Mouse (Mus musculus) adrenal gland, adult 2 months (tissue): ENCODE measurements around the gene Tcf3. TPM values are rescaled to one million over a fixed set of nuclear protein-coding genes. Genes with fewer than 3 reads are reported as not detected.

ENCODE experiments used
- DNase-seq: peaks from one replicate; pipeline ENCODE4 v3.0.0; 2021
- long read RNA-seq: library from polyadenylated mRNA; stranded (forward); transcript quantifications from one replicate; pipeline ENCODE4 v2.0.0, GENCODE M21; 2021
- polyA plus RNA-seq: library from polyadenylated mRNA; depleted of rRNA; stranded (reverse); fragments of >200 nt; gene quantifications from 2 replicates; pipeline ENCODE4 v1.2.3, GENCODE M21; 2012; rRNA removed
- total RNA-seq, 2 experiments: library from RNA; stranded (reverse); gene quantifications; 2 replicates each; pipeline ENCODE4 v1.2.3; 2021

The Tcf3 gene
- total RNA-seq (10 to 100 TPM; 46.6 to 55.4 TPM), polyA plus RNA-seq (148 and 152 TPM in 2 replicates)
- long read RNA-seq, transcript Tcf3-207 (19 exons, 2,920 nt): minor isoform, 7 of 96 reads
- long read RNA-seq, transcript Tcf3-208 (19 exons, 2,946 nt): minor isoform, 9 of 96 reads
- long read RNA-seq, transcript Tcf3-202 (19 exons, 2,829 nt): major isoform, 20 of 96 reads
- long read RNA-seq, transcript Tcf3-209 (19 exons, 2,950 nt): minor isoform, 14 of 96 reads
- long read RNA-seq, partial matches to known transcripts: 9 of 96 reads
- long read RNA-seq, other reads (novel, unspliced or antisense): 21 of 96 reads

DNA sequence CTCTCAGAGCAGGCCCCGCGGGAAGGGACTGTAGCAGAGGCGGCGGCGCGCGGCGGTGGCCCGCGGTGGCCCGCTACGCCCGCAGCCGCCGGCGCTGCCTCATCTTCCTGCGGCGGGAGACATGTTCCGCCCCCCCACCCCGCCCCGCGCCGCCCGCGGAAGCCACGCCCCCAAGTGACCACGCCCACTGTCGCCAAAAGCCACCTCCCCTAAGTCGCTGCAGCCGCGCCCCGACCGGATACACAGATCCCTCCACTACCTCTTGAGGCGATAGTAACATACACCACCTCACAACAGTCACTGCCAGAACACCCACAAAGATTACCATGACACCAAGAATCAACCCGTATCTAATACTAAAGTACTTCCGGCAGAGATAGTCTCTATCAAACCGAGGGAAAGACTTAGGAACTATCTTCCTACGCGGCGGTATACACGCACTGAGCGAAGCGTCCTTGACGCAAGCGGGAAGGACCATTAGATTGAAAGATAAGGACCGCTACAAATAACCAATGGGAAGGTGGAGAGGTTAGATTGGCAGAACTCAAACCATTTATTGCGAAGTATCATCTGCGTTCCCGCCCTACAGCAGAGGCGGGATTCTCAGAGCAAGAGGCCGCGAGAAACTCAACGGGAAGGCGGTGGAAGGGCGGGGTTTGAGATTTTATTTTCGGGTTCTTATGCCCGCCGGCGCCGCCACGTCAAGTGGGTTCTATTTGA is at the start of gene Tcf3:
TSS of gene Tcf3 (minus strand) at position 135 of the 720 bp plus-strand sequence.
- peak; percentile 97 for DNase-seq

DNA sequence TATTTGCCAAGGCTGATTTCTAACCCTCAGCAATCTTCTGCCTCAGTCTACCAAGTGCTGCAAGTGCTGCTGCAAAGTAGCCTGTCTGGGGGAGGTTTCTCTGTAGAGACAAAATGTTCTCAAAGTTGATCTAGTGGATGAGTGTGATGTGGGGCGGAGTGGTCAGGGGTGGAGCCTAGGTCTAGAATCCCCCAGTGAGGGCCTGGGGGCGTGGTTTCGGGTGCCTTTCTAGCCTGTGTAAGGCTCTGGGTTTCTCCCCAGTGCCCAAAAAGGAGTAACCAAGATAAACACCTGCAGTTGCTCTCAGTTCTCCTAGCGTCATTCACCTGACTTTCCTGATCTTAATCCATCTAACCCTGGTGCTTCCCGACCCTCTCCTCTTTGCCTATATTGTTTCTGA is 47.6 kb upstream of the Tcf3 start:
- no peak for DNase-seq

- no peak for DNase-seq
These were observed 45.1 kb upstream of the Tcf3 start for GRCm38 (mm10) chr10:80478531-80478930.

DNA sequence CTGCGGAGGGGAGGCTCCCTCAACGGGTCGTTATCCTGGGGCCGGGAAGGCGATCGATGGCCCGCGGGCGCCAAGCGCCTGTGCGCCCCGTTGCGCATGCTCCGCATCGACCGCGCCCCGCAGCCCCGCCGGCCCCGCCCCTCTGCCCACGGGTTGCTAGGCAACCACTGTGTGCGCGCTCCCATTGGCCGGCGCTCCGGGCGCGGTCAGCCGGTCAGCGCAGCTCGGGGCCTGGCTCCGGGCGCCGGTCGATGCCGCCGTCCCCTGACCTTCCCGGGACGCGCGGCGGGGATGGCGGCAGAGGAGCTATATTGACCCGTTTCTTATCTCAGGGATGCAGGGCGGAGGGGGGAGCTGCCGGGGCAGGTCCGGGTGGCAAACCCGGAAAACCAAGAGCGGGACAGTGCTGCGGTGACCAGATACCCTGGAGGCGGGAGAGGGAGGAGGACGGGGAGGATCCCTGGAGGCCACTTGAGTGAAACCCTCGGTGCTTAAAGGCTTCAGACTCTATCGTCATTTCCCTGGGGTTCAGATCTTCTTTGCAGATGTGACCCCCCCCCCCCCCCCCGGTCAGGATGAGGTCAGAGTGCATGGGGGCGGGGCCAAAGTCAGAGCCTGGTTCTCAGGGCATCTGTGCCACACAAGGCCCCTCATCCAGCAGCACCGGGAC is 42.0 kb upstream of the Tcf3 start:
- DNase-seq: peak; percentile 92

GRCm38 (mm10) chr10:80465066-80465465 is 31.6 kb upstream of the Tcf3 start:
- no peak for DNase-seq

GRCm38 (mm10) chr10:80464381-80465035 is 31.1 kb upstream of the Tcf3 start:
- no peak for DNase-seq

DNA sequence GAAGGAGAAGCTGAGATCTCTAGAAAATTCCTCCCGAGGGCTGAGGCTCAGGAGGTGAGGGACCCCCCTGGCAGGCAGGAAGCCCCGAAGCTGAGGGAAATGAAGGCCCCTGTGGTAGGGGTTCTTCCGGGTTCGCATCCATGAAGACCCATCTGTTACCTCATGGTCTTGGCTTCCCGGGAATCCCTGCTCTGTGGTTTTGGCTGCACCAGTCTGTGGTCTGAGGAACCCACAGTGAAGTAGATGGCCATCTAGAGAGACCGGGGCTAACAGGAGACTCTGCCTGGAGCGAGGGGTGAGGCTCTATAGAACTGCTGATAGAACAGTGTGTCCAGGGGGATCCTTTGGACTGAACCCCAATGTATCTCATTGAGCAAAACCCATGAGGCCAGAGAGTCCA is 27.9 kb upstream of the Tcf3 start:
- no peak for DNase-seq

GRCm38 (mm10) chr10:80460324-80460723 is 26.9 kb upstream of the Tcf3 start:
- DNase-seq: no peak

GRCm38 (mm10) chr10:80459671-80460070 is 26.2 kb upstream of the Tcf3 start:
- DNase-seq: no peak

DNA sequence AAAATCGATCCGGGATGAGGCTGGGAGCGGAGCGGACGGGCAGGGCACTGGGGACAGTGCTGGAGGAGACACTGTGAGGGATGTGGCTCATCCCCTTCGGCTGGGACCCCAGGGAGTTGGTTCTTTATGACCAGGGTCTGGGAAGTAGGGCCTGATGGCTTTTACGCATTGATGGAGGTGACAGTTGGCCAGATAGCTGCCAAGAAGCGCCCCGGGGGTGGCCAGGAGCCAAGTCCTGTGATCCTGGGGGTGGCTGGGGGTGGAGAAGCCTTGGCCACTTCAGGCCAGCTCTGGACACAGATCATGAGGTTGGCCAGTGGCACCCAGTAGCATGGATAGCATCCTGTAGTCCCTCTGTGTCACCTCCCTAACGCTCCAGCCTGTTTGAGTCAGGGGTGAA is 25.8 kb upstream of the Tcf3 start:
- DNase-seq: no peak

DNA sequence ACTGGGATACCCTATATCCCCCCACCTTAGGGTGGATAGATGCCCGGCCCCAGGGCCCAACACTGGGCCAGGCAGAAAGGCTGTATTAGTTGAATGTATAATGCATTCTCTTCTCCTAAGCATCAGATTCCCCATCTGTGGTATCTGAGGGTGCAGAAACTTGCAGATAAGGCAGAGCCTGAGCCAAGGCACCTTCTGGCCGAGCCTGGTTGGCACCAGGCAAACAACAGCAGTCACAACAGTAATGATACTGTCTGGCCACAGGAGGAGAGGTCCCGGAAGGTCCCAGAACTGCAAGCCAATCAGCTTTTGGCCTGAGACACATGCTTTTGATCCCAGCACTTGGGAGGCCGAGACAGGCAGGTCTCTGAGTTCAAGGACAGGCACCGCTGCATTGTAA is 22.2 kb upstream of the Tcf3 start:
- no peak for DNase-seq

DNA sequence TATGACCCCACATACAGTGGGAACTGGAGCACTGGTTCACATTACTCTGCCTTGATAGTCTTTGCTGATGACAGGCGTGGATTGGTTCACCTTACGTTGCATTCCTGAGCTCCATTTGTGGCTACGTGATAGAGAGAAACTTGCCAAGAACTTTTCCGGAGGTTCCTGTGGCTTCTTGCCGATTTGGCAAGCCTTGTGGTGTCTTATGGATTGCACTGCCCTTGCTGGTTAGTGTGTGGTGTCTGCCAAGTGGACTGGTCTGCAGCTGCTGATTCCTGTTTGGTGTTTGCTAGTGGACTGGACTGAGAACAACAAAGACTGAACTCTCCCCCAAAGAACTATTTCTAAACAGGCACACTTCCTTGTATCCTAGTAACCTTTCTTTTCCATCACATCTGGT is 21.3 kb upstream of the Tcf3 start:
- no peak for DNase-seq

- no peak for DNase-seq
These were observed 20.2 kb upstream of the Tcf3 start for GRCm38 (mm10) chr10:80453601-80454000.

DNA sequence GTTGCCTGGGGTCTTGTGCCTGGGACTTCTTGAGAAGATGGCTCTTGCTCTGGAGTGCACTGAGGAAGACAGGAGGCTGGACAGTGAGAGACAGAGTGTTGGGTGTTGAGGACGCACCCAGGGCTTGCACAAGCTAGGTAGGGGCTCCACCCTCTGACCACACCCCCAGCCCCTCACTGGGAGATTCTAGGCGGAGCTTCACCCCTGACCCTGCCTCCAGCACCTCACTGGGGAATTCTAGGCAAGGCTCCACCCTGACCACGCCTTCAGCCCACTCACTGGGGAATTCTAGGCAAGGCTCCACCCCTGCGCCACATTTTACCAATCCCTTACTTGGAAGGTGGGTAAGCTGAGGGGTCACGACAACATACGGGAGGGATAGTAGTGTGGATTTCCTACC is 17.2 kb upstream of the Tcf3 start:
- no peak for DNase-seq

DNA sequence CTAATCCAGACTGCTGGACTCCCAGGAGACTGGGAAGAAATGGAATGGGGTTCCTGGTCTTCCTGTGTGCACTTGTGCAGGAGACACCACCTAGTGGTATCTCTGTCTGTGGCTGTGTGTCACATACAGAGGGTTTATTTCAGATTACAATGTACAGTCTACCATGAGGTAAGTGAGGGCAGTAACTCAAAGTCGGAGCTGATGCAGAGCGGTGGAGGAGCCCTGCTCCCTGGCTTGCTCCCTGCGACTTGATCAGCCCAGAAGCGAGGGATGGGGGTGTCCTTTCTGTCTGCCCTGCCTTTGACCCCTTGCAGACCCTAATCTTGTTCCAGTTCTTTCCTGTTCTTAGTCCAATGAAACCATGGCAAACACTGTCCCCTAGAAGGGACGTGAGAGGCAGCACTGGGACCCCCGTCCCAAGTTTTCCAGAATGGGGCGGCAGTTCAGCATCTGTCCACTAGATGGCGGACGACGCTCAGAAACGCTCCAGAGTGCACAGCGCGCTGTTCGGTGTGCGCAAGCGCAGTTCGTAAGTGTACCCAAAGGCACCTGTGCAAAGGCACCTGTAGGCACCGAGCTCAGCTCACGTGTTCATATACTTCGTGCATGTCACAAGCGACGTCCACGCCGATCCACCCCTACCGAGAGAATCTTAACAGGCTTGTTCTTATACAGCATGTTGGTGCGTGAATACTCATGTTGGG is 12.6 kb upstream of the Tcf3 start:
- peak; percentile 64 for DNase-seq

GRCm38 (mm10) chr10:80445052-80445451 is 11.6 kb upstream of the Tcf3 start:
- peak; percentile 28 for DNase-seq

GRCm38 (mm10) chr10:80444339-80445045 is 11.0 kb upstream of the Tcf3 start:
- peak; percentile 69 for DNase-seq

DNA sequence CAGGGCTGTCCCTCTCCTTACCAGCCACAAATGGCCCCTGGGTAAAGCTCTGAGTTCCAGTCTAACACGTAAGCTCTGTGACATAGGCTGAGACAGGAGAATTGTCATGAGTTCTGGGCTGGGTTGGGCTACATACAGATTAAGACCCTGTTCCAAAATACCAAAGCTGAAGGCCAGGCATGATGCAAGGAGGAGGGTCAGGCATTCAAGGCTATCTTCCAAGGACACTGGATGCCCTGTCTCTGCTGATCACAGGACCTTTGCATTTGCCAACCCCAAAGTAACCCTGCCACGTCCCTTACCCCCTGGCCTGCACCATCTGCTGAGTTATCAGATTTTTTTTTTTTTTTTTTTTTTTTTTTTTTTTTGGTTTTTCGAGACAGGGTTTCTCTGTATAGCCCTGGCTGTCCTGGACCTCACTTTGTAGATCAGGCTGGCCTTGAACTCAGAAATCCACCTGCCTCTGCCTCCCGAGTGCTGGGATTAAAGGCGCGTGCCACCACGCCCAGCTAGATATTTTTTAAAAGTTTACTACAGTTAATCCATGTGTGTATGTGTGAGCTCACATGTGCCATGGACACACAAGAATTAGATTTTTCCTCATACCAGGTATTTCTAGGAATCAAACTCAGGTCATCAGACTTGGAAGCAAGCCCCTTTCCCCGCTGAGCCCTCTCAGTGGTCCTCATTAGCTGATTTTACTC is 10.3 kb upstream of the Tcf3 start:
- DNase-seq: peak; percentile 39

- DNase-seq: no peak
These were observed 9.5 kb upstream of the Tcf3 start for GRCm38 (mm10) chr10:80442989-80443388.

DNA sequence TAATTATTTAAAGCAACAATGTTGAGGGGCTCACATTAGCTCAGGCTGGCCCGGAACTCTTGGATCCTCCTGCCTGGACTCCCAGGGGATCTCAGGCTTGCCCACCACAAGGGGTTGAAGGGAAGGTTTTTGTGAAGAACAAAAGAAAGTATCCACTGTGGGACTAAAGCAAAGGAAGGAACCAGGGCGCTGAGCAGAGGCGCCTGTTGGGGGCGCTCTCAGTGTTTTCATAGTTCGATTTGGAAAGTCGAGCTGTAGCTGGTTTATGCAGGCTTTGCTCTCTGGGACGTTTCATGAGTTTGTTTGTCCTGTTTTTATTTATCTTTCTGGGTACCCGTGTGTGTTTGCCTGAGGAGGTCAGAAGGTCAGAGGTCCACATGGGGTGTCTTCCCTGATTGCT is 8.2 kb upstream of the Tcf3 start:
- no peak for DNase-seq

DNA sequence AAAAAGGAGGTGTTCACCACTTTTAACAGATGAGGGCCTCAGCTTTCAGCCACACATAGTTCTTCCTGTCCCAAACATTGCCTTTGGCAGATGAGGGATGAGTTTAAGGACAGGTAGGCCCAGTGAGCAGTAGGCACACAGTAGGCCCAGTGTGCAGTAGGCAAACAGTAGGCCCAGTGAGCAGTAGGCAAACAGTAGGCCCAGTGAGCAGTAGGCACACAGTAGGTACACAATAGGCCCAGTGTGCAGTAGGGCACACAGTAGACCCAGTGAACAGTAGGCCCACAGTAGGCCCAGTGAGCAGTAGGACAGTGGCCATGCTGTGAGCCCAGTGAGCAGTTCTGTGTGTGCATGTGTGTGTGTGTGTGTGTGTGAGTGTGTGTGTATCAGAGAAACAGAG is 6.6 kb upstream of the Tcf3 start:
- DNase-seq: no peak
